Mouse (Mus musculus): ENCODE data around the gene Syne2.

DNA sequence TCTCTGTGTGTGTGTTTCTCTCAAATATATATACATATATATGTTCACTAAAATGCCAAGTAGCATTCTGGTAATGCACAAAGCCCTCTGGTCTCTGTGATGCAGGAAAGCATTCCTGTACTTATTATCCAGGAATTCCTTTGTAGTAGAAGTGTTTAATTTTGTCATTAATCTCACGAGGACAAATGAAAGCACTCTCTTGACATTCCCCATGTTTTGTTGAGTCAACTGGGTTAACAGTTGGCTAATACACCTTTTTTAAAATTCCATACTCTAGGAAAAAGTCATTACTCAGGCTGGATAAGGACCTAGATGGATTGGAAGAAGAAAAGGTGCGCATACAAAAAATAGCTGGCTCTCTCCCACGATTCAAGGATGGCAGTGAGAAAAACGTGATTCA is 115.6 kb downstream of the Syne2 start:
- TF ChIP-seq BHLHE40 (IDR thresholded peaks at IDR 0.05; ENCODE audit: low read depth, low read length) (no peak), POLR2A (IDR thresholded peaks at IDR 0.05; ENCODE audit: low read depth, low read length) (no peak), TCF12 (IDR thresholded peaks at IDR 0.05; ENCODE audit: low read depth, low read length) (no peak), CTCF (conservative IDR thresholded peaks at IDR 0.05 in 1 of 2, IDR thresholded peaks at IDR 0.05 in 1 of 2; ENCODE audit: low read depth in 2 of 2, low read length in 2 of 2) (no peak), SIN3A (IDR thresholded peaks at IDR 0.05; ENCODE audit: low read length) (no peak), MAFK (IDR thresholded peaks at IDR 0.05; ENCODE audit: insufficient replicate concordance, low read length) (no peak), MAX (IDR thresholded peaks at IDR 0.05; ENCODE audit: low read length) (no peak), E2F4 (IDR thresholded peaks at IDR 0.05; ENCODE audit: insufficient replicate concordance, low read depth, low read length) (no peak), USF1 (IDR thresholded peaks at IDR 0.05; ENCODE audit: low read depth, low read length) (no peak), MYC (IDR thresholded peaks at IDR 0.05; ENCODE audit: low read depth, low read length) (no peak), ZC3H11A (IDR thresholded peaks at IDR 0.05; ENCODE audit: low read depth, low read length) (no peak), JUND (conservative IDR thresholded peaks at IDR 0.05; ENCODE audit: low read depth, low read length) (no peak)

Data from CH12.LX (cell line).